Mouse (Mus musculus) heart, embryonic 15.5 days (tissue): Measurements from ENCODE around the gene Hbq1b. TPM values are rescaled to one million over a fixed set of nuclear protein-coding genes. Genes with fewer than 3 reads are reported as not detected.
"Not testable (repeated sequence)": the region's sequence is repeated elsewhere in the genome, so short reads cannot be mapped to it uniquely, and the experiment has no call there.

Source experiments
- ATAC-seq: fragments of 200-750 bp; cut with Nextera tagmentation; replicated peaks from 2 replicates; pipeline ENCODE4 v1.8.0; 2017; ENCODE audit warnings: low read depth, moderate TSS enrichment; ENCODE audit not compliant: insufficient number of reproducible peaks, insufficient read depth, low FRiP score
- H3K27ac ChIP-seq: fragments of 300-500 bp; sonication (generic); 2 replicates; pipeline ENCODE4 v1.5.1; 2015; ENCODE audit warnings: mild to moderate bottlenecking, inconsistent platforms
- H3K27me3 ChIP-seq: fragments of 300-500 bp; sonication (generic); 2 replicates; pipeline ENCODE4 v1.6.1; 2015; ENCODE audit warnings: inconsistent platforms
- H3K36me3 ChIP-seq: fragments of 300-500 bp; sonication (generic); 2 replicates; pipeline ENCODE4 v1.6.1; 2015; ENCODE audit warnings: mild to moderate bottlenecking, inconsistent platforms
- H3K4me1 ChIP-seq: fragments of 300-500 bp; sonication (generic); replicated peaks from 2 replicates; pipeline ENCODE4 v1.6.1; 2015; ENCODE audit warnings: inconsistent platforms
- H3K4me2 ChIP-seq: fragments of 300-500 bp; sonication (generic); 2 replicates; pipeline ENCODE4 v1.6.1; 2015; ENCODE audit warnings: inconsistent platforms, mild to moderate bottlenecking, moderate library complexity
- H3K4me3 ChIP-seq: fragments of 300-500 bp; sonication (generic); 2 replicates; pipeline ENCODE4 v1.5.1; 2015; ENCODE audit warnings: mild to moderate bottlenecking, inconsistent platforms
- H3K9ac ChIP-seq: fragments of 300-500 bp; sonication (generic); 2 replicates; pipeline ENCODE4 v1.6.1; 2015; ENCODE audit warnings: mild to moderate bottlenecking, inconsistent platforms
- H3K9me3 ChIP-seq: fragments of 300-500 bp; sonication (generic); replicated peaks from 2 replicates; pipeline ENCODE4 v1.6.1; 2016; ENCODE audit warnings: inconsistent platforms
- WGBS: fragments of 180-500 bp; shearing (Covaris S2); methylation state at CpG from one replicate; pipeline ENCODE4 v1.1.7; 2015; ENCODE audit warnings: mixed read lengths; 5-methylcytosine and 5-hydroxymethylcytosine counted together
- polyA plus RNA-seq: library from polyadenylated mRNA; unstranded; fragments of >200 nt; fragmentation: Nextera tagmentation; extraction: Ambion mirVana; gene quantifications from 2 replicates; pipeline ENCODE4 v1.2.1, GENCODE M21; 2015

Hbq1b gene
- 3.1 and 3.6 TPM in 2 replicates for polyA plus RNA-seq

DNA sequence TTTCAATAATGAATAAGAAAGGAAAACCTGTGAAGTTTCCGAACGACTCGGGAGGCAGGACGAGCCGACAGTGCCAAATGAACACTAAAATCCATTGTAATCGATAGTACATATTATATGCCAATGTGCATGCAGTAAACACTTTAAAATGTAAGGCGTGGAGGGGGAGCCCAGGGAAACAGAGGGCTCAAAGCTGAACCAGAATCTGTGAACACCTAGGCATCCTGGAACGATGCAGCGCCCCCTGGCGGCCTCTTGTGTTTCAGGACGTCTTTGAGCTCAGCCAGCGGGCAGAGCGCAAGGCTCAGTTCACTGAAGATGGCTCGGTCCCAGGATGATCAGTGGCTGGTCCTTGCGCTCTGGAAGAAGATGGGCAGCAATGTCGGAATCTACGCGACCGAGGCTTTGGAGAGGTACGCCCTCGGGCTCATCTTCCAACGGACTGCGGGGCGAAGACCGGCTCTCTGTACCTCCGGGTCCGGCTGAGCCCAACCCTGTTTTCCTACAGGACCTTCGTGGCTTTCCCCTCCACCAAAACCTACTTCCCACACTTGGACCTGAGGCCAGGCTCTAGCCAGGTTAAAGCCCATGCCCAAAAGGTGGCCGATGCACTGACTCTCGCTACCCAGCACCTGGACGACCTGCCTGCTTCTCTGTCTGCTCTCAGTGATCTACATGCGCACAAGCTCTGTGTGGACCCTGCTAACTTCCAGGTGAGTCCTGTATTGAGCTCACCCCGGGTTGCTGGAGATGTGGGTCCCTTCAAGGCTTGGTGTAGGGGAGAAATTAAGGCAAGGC, at the start of gene Hbq1b:
Hbq1b (plus strand) TSS at position 271 of the 798 bp plus-strand sequence.
- WGBS = 18% methylated on average over 31 of the region's 33 CpGs
- not testable (repeated sequence) for H3K4me1 ChIP-seq, H3K27ac ChIP-seq, H3K36me3 ChIP-seq, H3K9ac ChIP-seq, H3K9me3 ChIP-seq
- ATAC-seq = peak; percentile 50; the same call in 1 of the 2 replicates
- Histone ChIP-seq H3K27me3 (peaks cover 19% of the 10 kb centered on the region), H3K4me3 (peak within 1 kb of the TSS; percentile 35), H3K4me2 (peak within 1 kb of the TSS; percentile 58)

DNA sequence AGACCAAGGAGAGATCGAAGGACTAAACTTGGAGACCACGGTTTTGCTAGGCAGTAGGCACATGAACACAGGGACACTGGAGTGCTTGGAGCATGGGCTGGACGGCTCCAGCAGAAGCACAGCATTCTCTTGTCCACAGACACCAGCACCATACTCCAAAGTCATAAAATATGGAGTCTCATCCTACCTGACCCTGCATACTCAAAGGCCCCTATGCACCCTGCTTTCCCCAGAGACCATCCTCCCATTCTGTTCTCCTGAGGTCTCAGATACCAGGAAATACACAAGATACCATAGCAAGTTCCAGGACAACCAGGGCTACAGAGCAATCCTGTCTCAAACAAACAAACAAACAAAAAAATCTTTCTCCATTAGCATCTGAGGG, 49.4 kb upstream of the Hbq1b start:
- Histone ChIP-seq H3K4me1 (peaks cover 22% of the 10 kb centered on the region), H3K9ac (no peak overlapping the region), H3K4me2 (no peak overlapping the region), H3K27me3 (no peaks in the 10 kb centered on the region), H3K9me3 (no peaks in the 10 kb centered on the region), H3K27ac (no peak overlapping the region), H3K36me3 (peaks cover 31% of the 10 kb centered on the region), H3K4me3 (no peak overlapping the region)
- WGBS = 88% methylated on average over 3 of the region's 3 CpGs
- ATAC-seq = no peak

DNA sequence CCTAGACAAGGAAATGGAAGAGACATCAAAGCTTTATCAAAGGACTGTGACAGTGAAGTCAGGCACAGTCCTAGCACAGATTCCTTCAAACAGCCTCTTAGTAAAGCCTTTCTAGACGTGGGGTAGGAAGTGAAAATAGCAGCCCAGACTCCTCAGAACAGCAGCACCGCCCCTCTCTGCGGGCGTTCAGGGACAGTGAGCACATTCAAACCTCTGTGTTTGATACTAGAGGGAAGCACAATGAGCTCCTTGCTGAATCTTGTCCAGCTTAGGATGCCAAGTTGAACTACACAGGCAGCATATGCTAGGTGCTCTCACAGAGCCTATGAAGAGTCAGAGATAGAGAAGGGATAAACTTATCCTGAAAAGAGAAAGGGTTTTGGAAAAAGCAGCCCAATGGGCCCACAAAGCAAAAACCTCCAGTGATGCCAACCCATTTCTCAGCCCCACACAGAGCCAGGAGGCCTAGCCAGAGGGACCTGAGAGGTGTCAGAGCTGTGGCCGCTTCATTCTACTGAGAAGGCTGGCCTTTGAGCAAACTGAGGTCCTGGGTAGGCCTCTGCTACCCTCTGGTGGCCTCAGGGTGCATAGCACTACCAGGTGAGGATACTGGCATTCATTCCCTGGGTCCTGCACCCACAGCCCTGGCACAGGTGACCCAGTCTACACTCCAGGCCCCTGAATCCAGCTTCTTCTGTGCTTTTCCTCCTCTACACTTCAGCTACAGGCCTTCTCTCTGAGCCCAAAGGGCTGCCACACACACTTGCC, 48.5 kb upstream of the Hbq1b start:
- Histone ChIP-seq H3K36me3 (peaks cover 23% of the 10 kb centered on the region; the same call in 1 of the 2 replicates), H3K9ac (no peak overlapping the region), H3K4me2 (no peak overlapping the region), H3K9me3 (no peaks in the 10 kb centered on the region), H3K27me3 (no peaks in the 10 kb centered on the region), H3K27ac (no peak overlapping the region), H3K4me3 (no peak overlapping the region), H3K4me1 (peaks cover 26% of the 10 kb centered on the region)
- 67% methylated on average over 5 of the region's 5 CpGs for WGBS
- ATAC-seq = no peak; the same call in 1 of the 2 replicates

DNA sequence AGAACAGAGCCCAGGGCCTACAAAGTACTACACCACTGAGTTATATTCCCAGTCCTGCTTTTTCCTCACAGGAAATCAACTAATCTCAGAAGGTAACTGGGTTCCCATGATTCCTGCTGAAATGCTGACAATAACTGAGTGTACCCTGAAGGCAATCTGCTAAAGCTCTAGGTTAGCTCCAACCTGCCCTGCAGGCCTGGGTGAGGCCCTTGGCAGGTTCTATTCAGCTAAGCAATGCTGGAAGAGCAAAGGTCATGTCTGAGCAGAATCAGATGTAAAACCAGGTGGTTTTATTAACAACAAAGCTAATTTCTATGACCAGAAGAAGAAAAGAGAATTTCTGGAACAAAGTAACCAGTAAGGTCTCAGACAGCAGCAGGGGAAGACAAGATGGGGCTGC, 45.4 kb upstream of the Hbq1b start:
- peaks cover 14% of the 10 kb centered on the region; the same call in 1 of the 2 replicates for H3K36me3 ChIP-seq
- no peak overlapping the region for H3K4me2 ChIP-seq
- no peak overlapping the region for H3K4me3 ChIP-seq
- H3K4me1 ChIP-seq = peaks cover 18% of the 10 kb centered on the region
- no peaks in the 10 kb centered on the region for H3K9me3 ChIP-seq
- no peak overlapping the region for H3K9ac ChIP-seq
- H3K27ac ChIP-seq = no peak overlapping the region
- ATAC-seq = no peak
- no peaks in the 10 kb centered on the region for H3K27me3 ChIP-seq

DNA sequence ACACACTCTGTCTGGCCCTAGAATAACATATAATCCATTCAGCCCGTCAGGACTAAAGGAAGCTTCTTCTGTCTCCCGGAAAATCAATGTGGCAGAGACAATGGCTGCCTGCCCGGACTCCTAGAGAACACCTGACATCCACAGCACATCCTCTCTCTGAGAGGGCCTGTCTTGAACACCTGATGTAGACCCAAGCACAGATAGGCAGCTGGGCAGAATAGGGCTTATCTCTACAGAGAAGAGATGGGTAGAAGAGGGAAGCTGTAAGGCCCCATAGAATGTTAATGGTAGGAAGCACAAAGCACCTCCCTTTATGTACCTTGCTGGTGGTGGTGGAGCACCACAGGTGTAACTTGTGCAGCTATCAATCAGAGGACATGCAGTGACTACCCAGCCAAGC, 44.6 kb upstream of the Hbq1b start:
- Histone ChIP-seq H3K9ac (no peak overlapping the region), H3K4me1 (peaks cover 15% of the 10 kb centered on the region), H3K36me3 (peaks cover 14% of the 10 kb centered on the region; the same call in 1 of the 2 replicates), H3K4me3 (no peak overlapping the region), H3K27me3 (no peaks in the 10 kb centered on the region), H3K27ac (no peak overlapping the region), H3K9me3 (no peaks in the 10 kb centered on the region), H3K4me2 (no peak overlapping the region)
- 78% methylated on average over 3 of the region's 3 CpGs for WGBS
- no peak for ATAC-seq

DNA sequence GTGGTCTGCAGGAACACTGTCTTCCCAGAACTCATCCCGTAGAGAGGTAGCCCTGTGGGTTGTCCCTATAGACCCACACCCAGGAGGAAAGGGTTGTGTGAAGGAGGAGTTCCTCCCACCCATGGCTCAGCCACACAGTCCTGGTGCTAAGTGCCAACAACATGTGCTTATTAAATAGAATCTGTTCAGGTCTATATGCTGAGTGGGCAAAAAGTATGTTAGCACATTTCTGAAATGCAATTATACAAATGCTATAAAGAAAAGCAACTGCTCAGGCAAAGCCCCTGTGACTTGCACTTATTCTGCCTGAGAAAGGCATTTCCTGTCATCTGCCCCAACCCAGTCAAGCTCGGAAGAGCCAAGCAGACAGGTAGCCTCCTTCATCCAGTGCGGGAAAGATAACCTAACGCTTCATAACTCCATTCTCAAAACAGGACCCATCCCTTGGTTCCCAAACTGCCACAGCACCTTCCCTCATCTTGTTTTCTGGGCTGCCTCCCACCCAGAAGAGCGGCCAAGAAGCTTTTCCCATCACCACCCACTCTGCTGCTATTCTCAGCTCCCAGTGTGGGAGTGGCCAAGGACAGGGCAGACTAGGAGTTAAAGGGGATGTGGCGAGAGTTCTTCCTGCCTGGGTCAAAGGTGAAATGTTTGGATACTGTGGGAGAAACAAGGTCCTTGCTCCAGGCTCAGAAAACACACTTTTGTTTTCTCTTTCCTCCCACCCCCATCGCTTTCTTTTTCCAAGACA, 43.4 kb upstream of the Hbq1b start:
- Histone ChIP-seq H3K4me1 (peaks cover 15% of the 10 kb centered on the region), H3K27me3 (no peaks in the 10 kb centered on the region), H3K9ac (no peak overlapping the region), H3K9me3 (no peaks in the 10 kb centered on the region), H3K4me2 (no peak overlapping the region), H3K27ac (peak overlapping the region; percentile 45; the same call in 1 of the 2 replicates), H3K36me3 (peaks cover 18% of the 10 kb centered on the region; the same call in 1 of the 2 replicates), H3K4me3 (no peak overlapping the region)
- WGBS = 46% methylated on average over 7 of the region's 7 CpGs
- ATAC-seq = no peak

DNA sequence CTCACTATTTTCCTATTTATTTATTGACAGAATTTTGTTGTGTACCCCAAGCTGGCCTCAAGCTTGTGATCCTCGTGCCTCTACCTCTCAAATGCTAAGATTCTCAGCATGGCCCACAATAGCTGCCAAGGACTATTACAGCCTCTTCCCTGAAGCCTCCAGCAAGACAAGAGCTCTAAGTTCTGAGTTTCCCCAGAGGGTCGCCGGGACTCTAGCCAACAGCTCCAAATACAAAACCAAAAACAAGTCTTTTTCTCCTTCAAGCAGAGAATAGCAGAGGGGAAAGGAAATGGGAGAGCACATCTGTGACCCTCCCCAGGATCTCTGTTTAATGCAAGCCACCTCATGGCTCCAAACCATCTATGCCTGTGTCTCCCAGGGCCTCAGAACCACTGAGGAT, 42.7 kb upstream of the Hbq1b start:
- H3K36me3 ChIP-seq = peaks cover 18% of the 10 kb centered on the region; the same call in 1 of the 2 replicates
- ATAC-seq = no peak
- H3K4me3 ChIP-seq = no peak overlapping the region
- 80% methylated on average over 3 of the region's 3 CpGs for WGBS
- H3K4me1 ChIP-seq = peaks cover 15% of the 10 kb centered on the region
- no peaks in the 10 kb centered on the region for H3K27me3 ChIP-seq
- H3K27ac ChIP-seq = peak overlapping the region; percentile 45
- no peak overlapping the region for H3K9ac ChIP-seq
- H3K4me2 ChIP-seq = no peak overlapping the region
- H3K9me3 ChIP-seq = no peaks in the 10 kb centered on the region

DNA sequence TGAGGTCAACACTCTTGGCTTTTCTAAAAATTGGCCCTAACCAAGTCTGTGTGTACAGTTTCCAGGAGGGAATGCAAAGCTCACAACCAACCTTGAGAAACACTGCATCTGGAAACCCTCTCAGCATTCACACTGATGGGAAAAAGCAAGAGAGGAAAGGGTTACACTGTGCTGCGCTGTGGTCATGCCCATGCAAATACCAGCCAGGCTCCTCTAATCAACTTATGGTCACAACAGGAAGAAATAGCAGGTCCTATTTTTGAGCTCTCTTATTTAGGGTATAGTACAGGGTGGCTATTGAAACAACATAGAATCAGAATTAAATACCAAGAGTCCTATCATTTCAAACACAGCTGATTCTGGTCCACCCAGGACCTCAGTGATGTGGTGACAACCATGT, 42.1 kb upstream of the Hbq1b start:
- Histone ChIP-seq H3K9ac (no peak overlapping the region), H3K9me3 (no peaks in the 10 kb centered on the region), H3K27ac (0 out of 2 replicates have a peak overlapping the region, but pooled peaks have one; percentile 3), H3K36me3 (peaks cover 17% of the 10 kb centered on the region; the same call in 1 of the 2 replicates), H3K4me1 (peaks cover 15% of the 10 kb centered on the region), H3K4me2 (no peak overlapping the region), H3K27me3 (no peaks in the 10 kb centered on the region), H3K4me3 (no peak overlapping the region)
- ATAC-seq = no peak
- WGBS = 79% methylated on average over 1 of the region's 1 CpGs

DNA sequence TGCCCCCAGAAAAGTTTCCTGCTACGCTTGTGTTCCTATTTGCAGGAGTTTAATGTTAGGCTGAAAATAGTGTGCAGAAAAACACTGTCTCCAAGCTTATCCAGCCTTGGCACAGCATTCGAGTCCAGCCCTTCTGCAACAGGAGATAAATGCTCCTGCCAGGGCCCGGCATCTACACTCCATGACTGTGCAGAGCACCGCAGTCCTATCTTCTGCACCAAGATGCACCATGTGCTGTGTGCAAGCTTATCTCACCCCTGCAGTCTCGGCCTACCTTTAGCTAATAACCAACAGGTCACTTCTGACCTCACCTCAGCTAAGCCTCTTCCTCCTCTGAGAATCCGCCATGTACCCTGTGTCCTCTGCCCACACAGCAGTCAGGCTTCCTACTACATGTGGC, 41.2 kb upstream of the Hbq1b start:
- Histone ChIP-seq H3K36me3 (peaks cover 16% of the 10 kb centered on the region; the same call in 1 of the 2 replicates), H3K27me3 (no peaks in the 10 kb centered on the region), H3K9ac (no peak overlapping the region), H3K4me2 (no peak overlapping the region), H3K9me3 (no peaks in the 10 kb centered on the region), H3K27ac (no peak overlapping the region), H3K4me1 (peaks cover 15% of the 10 kb centered on the region), H3K4me3 (no peak overlapping the region)
- WGBS = 84% methylated on average over 6 of the region's 6 CpGs
- ATAC-seq = no peak

DNA sequence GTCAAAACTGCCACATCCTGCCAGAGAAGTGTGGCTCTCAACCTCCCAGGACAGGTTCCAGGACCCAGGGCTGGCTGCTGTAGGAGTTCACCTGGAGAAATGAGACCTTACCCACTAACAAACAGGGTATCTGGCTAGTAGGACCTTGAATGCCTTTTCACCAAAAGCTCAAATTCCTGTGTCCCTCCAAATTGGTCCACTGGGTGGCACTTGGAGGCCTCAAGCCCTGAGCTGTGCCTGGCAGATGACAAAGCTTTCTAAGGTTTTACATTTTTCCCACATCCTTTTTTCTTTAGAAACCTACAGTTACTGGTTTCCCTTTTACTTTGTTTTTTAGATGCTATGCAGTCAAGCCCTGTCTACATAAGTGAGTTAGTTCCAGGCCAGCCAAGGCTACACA, 39.7 kb upstream of the Hbq1b start:
- no peaks in the 10 kb centered on the region for H3K9me3 ChIP-seq
- H3K9ac ChIP-seq = no peak overlapping the region
- no peak for ATAC-seq
- no peak overlapping the region for H3K27ac ChIP-seq
- H3K4me2 ChIP-seq = no peak overlapping the region
- H3K4me3 ChIP-seq = no peak overlapping the region
- H3K36me3 ChIP-seq = peaks cover 13% of the 10 kb centered on the region; the same call in 1 of the 2 replicates
- H3K27me3 ChIP-seq = no peaks in the 10 kb centered on the region
- H3K4me1 ChIP-seq = peaks cover 15% of the 10 kb centered on the region

DNA sequence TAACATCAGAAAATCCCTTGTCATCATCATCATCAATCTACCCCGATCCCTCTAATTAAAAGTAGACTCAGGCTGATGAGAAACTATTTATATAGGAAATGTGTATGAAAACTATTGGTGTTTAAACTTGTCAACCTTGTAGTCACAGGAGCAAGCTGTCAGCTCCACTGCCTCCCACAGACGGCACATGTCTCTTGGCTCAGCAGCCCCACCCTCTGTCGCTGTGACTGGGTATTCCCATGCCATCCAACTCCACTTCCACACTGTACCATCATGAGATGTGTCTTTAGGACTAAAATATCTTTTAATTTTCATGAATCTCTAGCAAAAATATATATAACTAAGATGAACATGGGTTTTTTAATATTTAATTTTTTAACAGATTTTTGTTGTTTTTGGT, 38.4 kb upstream of the Hbq1b start:
- H3K4me2 ChIP-seq = no peak overlapping the region
- H3K27ac ChIP-seq = no peak overlapping the region
- ATAC-seq = no peak
- H3K36me3 ChIP-seq = peaks cover 21% of the 10 kb centered on the region; the same call in 1 of the 2 replicates
- H3K9ac ChIP-seq = no peak overlapping the region
- peaks cover 10% of the 10 kb centered on the region for H3K4me1 ChIP-seq
- H3K9me3 ChIP-seq = no peaks in the 10 kb centered on the region
- no peaks in the 10 kb centered on the region for H3K27me3 ChIP-seq
- no peak overlapping the region for H3K4me3 ChIP-seq
- 82% methylated on average over 3 of the region's 3 CpGs for WGBS
